Mouse (Mus musculus) testis, adult 2 months (tissue): Measurements from ENCODE around the gene Cadm3.

Experiments used
- CTCF ChIP-seq: fragments of 200-500 bp; IDR thresholded peaks from 2 replicates; pipeline ENCODE4 v1.5.1; 2012; ENCODE audit warnings: low read depth, mild to moderate bottlenecking, inconsistent platforms, low read length, moderate library complexity; ENCODE audit not compliant: control insufficient read depth, insufficient read depth, insufficient replicate concordance
- POLR2A ChIP-seq: fragments of 200-500 bp; IDR thresholded peaks from 2 replicates; pipeline ENCODE4 v1.6.1; 2012; ENCODE audit warnings: low read depth, mild to moderate bottlenecking, inconsistent platforms, low read length, moderate library complexity; ENCODE audit not compliant: control insufficient read depth

GRCm38 (mm10) chr1:173370456-173370855 is 3.0 kb upstream of the Cadm3 start:
- TF ChIP-seq CTCF, result no peak
- no peak for TF ChIP-seq POLR2A
